Mouse (Mus musculus) limb, embryonic 12.5 days (tissue): ENCODE results near the gene Fam186b. TPM values are rescaled to one million over a fixed set of nuclear protein-coding genes. Genes with fewer than 3 reads are reported as not detected.

Experiments used
- ATAC-seq: fragments of 200-750 bp; cut with Nextera tagmentation; 2 replicates; pipeline ENCODE4 v1.8.0; 2017; ENCODE audit warnings: low read depth, moderate TSS enrichment; ENCODE audit not compliant: insufficient number of reproducible peaks, insufficient read depth, low FRiP score, low TSS enrichment
- H3K27ac ChIP-seq: fragments of 300-500 bp; sonication (generic); 2 replicates; pipeline ENCODE4 v1.5.1; 2016; ENCODE audit warnings: mild to moderate bottlenecking, moderate library complexity
- H3K27me3 ChIP-seq: fragments of 300-500 bp; sonication (generic); 2 replicates; pipeline ENCODE4 v1.6.1; 2016; ENCODE audit warnings: mild to moderate bottlenecking, moderate library complexity
- H3K36me3 ChIP-seq: fragments of 300-500 bp; sonication (generic); 2 replicates; pipeline ENCODE4 v1.6.1; 2016; ENCODE audit warnings: mild to moderate bottlenecking, moderate library complexity
- H3K4me1 ChIP-seq: fragments of 300-500 bp; sonication (generic); replicated peaks from 2 replicates; pipeline ENCODE4 v1.6.1; 2016
- H3K4me2 ChIP-seq: fragments of 300-500 bp; sonication (generic); 2 replicates; pipeline ENCODE4 v1.6.1; 2016; ENCODE audit warnings: mild to moderate bottlenecking, moderate library complexity
- H3K4me3 ChIP-seq: fragments of 300-500 bp; sonication (generic); replicated peaks from 2 replicates; pipeline ENCODE4 v1.5.1; 2016; ENCODE audit warnings: mild to moderate bottlenecking
- H3K9ac ChIP-seq: fragments of 300-500 bp; sonication (generic); replicated peaks from 2 replicates; pipeline ENCODE4 v1.6.1; 2016; ENCODE audit warnings: mild to moderate bottlenecking, moderate library complexity
- H3K9me3 ChIP-seq: fragments of 300-500 bp; sonication (generic); 2 replicates; pipeline ENCODE4 v1.6.1; 2016; ENCODE audit warnings: mild to moderate bottlenecking, moderate library complexity
- WGBS: fragments of 180-500 bp; shearing (Covaris S2); methylation state at CpG from one replicate; pipeline ENCODE4 v1.1.7; 2016; 5-methylcytosine and 5-hydroxymethylcytosine counted together
- polyA plus RNA-seq: library from polyadenylated mRNA; unstranded; fragments of >200 nt; fragmentation: Nextera tagmentation; extraction: Ambion mirVana; gene quantifications from 2 replicates; pipeline ENCODE4 v1.2.1, GENCODE M21; 2016

Gene Fam186b
- not detected in 2 replicates for polyA plus RNA-seq

DNA sequence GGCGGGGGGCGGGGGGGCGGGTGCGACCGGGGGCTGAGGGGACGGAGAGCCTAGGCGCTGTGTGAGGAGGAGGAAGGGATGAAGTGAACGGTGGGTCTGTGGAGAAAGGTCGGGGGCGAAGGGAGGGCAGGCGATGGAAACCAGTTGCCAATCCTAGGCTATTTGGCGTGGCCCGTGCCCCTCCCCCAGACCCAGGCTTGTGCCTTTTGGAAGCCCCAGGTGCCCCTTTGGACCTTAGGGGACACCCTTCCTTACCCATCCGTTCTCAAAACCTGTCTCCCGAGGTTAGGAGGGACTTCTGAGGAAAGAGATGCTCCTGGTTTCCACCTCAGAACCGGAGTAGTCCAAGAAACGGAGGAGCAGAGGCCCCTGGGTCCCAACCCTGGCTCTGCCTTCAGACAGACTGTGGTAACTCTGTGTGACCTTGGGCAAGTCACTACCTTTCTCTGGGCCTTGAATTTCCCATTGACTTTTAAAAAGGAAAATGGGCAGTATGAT, at the start of gene Fam186b:
TSS of gene Fam186b (minus strand) at position 405 of the 498 bp plus-strand sequence.
- Histone ChIP-seq H3K4me3 (peak within 1 kb of the TSS; percentile 68), H3K27me3 (no peaks in the 10 kb centered on the region), H3K36me3 (peaks cover 6% of the 10 kb centered on the region; the same call in 1 of the 2 replicates), H3K4me1 (peaks cover 19% of the 10 kb centered on the region), H3K4me2 (peak within 1 kb of the TSS; percentile 66), H3K27ac (peak within 1 kb of the TSS; percentile 93), H3K9me3 (no peaks in the 10 kb centered on the region), H3K9ac (peak within 1 kb of the TSS; percentile 72)
- WGBS, result 2% methylated on average over 16 of the region's 17 CpGs
- ATAC-seq, result peak; percentile 75

DNA sequence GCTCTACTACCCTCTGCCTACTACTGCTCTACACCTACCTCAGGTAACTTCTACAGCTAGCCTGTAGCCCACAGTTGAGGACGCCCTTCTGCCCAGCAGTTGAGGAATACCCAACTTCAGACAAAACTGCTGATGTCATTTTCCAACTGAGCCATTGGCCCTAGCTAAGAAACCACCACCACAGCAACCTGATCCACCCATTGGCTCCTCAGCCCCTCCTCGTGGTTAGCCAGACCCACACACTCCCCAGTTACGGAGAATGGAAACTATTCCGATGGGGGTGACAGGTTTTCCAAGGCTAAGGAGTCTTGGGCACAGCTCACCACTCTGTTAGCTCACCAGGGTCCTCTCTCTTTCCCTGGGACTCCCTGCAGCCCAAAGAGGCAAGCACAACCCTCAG, 49.3 kb upstream of the Fam186b start:
- peak; percentile 45; the same call in 1 of the 2 replicates for ATAC-seq
- Histone ChIP-seq H3K4me1 (peaks cover 63% of the 10 kb centered on the region), H3K9ac (no peak overlapping the region), H3K9me3 (no peaks in the 10 kb centered on the region), H3K4me2 (no peak overlapping the region), H3K27me3 (no peaks in the 10 kb centered on the region), H3K4me3 (no peak overlapping the region), H3K27ac (peak overlapping the region; percentile 87), H3K36me3 (no peaks in the 10 kb centered on the region)
- WGBS, result 55% methylated on average over 4 of the region's 4 CpGs

DNA sequence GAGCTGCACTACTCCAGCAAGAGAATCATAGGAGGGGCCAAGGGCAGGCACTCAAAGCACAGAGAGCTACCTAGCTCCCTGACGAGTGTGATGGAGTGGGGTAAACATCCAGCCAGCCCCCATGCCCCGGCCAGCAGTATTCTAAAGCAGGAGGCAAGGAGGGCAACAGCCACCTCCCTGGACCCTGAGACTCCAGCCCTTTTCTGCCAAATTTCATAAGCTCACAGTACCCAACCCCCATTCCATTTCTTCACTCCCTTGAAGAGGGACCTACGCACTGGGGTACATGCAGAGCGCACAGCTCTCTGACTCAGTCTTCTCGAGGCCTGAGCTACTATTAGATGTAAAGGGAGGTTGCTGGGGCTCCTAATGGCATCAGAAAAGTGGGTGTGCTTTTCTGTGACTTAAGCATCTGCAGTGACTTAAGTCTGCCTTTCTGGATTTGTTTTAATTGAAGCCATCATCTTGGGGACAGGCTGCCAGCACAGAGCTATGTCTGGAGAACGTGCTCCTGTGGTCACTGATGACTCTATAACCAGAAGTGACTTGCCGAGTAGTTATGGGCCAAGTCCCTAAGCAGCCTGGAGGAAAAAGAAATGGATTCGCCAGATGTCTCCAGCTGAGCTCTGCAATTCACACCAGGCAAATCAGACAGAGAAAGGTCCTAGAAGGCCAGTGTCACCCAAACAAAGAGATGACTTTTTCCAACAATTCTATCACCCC, 48.6 kb upstream of the Fam186b start:
- WGBS, result 37% methylated on average over 8 of the region's 8 CpGs
- Histone ChIP-seq H3K27ac (peak overlapping the region; percentile 87), H3K4me1 (peaks cover 63% of the 10 kb centered on the region), H3K27me3 (no peaks in the 10 kb centered on the region), H3K4me2 (peak overlapping the region; percentile 25; the same call in 1 of the 2 replicates), H3K4me3 (no peak overlapping the region), H3K36me3 (no peaks in the 10 kb centered on the region), H3K9me3 (no peaks in the 10 kb centered on the region), H3K9ac (peak overlapping the region; percentile 40; the same call in 1 of the 2 replicates)
- no peak for ATAC-seq

DNA sequence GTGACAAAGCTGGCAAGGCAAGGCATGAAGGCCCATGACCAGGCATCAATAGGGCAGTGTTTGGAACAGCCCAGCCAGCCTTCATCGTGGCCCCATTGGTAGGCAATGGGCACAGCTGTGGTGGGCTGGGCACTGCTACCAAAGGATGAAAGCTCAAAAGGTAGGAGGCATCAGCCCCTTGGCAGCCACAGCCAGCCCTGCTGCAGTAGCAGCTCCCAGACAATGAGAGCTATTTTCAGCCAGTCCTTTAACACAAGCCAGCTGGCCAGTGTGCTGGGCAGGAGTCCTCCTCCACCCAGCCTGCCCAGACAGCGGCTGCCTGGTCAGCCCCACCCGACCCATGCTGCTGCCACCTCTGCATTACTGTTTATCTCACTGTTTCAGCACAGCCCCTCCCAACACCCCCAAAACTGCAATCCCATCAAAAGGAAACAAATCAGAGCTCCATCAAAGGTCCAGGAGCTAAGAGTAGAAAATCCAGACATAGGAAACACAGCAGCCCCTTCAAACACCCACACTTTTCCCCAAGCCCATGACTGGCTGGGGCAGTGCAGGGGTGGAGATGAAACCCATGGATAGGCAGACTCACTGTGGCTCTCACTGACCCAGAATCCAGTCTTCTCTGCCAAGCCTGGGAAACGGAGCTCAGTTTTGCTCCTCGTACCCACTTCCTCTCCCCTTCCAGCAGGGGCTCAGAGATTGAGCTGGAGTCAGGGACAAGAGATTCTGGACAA, 47.9 kb upstream of the Fam186b start:
- Histone ChIP-seq H3K4me1 (peaks cover 68% of the 10 kb centered on the region), H3K4me2 (peak overlapping the region; percentile 25), H3K27ac (peak overlapping the region; percentile 87), H3K36me3 (no peaks in the 10 kb centered on the region), H3K9ac (peak overlapping the region; percentile 40; the same call in 1 of the 2 replicates), H3K27me3 (no peaks in the 10 kb centered on the region), H3K4me3 (no peak overlapping the region), H3K9me3 (no peaks in the 10 kb centered on the region)
- 28% methylated on average over 5 of the region's 5 CpGs for WGBS
- no peak for ATAC-seq

DNA sequence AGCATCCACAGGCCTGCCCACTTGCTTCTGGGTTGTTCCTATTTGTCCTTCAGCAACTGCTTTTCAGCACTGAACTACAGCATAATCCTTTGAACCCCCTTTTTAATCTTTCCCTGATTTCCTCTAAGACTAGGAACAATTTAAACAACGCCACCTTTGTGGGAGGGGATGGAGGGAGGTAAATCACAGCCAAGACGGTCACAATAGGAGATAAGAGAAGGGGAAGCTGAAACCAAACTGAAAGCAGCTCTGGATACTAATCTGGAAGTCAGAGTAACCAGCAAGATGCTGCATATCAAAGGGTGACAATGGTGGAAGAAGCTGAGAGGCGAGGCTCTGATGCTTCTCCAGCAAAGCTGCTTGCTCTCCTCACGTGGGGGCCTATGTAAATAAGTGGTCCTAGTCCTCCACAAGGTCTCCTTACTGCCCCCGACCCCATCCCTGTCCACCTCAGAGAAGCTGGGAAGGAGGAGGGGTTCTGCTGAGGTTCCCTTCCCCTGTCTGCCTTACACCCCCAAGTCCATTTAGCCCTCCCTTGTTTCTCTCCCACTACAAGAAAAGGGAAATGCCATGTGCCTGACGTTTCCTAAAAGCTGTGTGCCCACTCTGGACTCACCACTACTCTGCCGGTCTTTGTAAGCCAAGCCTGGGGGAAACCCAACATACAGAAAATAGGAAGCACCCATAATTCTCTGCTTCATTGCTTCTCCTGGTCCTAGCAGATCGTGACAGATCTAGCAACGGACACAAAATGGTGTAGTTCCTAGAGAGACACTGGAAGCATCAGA, 46.7 kb upstream of the Fam186b start:
- H3K9me3 ChIP-seq, result no peaks in the 10 kb centered on the region
- H3K36me3 ChIP-seq, result no peaks in the 10 kb centered on the region
- no peak for ATAC-seq
- H3K27ac ChIP-seq, result 0 out of 2 replicates have a peak overlapping the region, but pooled peaks have one; percentile 87
- 0 out of 2 replicates have a peak overlapping the region, but pooled peaks have one; percentile 13 for H3K9ac ChIP-seq
- H3K4me1 ChIP-seq, result peaks cover 71% of the 10 kb centered on the region
- H3K27me3 ChIP-seq, result no peaks in the 10 kb centered on the region
- H3K4me3 ChIP-seq, result no peak overlapping the region
- H3K4me2 ChIP-seq, result no peak overlapping the region
- WGBS, result 51% methylated on average over 9 of the region's 9 CpGs

DNA sequence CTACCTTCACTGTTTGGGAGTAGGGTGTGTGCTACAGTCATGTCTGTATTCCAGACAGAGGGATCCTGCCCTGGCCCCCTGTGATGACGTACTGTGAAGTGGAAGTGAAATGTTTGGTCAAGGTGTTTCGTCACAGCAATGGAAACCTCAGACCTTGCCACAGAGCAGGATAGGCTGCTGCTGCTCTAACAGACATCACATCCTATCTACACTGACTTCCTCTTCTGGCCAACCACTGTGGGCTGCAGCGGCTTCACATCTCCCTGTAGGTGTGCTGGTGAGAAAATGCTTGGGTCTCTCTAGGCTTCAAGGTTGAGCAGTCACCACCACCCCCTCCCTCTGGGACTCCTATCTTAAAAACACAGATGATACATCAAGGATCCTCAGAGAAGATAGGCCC, 45.4 kb upstream of the Fam186b start:
- no peak for ATAC-seq
- 90% methylated on average over 3 of the region's 3 CpGs for WGBS
- H3K27ac ChIP-seq, result no peak overlapping the region

DNA sequence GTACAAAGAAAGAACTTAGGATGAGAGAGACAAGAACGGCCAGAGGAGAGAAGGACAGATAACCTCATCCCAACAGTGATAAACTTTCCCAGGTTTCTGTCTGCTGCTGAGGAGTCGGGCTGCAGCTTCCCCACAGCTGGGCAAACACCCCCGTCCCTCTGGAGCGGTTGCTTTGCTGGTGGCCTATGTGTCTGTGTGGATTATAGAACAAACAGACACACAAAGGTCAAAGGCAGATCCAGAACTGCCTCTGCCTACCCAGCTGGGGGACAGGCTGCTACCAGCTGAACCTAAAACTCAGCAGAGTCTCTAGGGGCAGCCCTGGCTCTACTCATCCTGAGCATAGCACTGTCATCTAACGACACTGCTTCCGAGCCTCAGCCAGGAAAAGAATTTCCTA, 44.0 kb upstream of the Fam186b start:
- Histone ChIP-seq H3K4me2 (no peak overlapping the region), H3K27me3 (no peaks in the 10 kb centered on the region), H3K27ac (peak overlapping the region; percentile 12; the same call in 1 of the 2 replicates), H3K9ac (0 out of 2 replicates have a peak overlapping the region, but pooled peaks have one; percentile 34), H3K4me3 (no peak overlapping the region), H3K4me1 (peaks cover 81% of the 10 kb centered on the region), H3K9me3 (no peaks in the 10 kb centered on the region), H3K36me3 (no peaks in the 10 kb centered on the region; the same call in 1 of the 2 replicates)
- 63% methylated on average over 6 of the region's 6 CpGs for WGBS
- ATAC-seq, result no peak

More for the DNA sequence above, 45.4 kb upstream of the Fam186b start:
- Histone ChIP-seq H3K27me3 (no peaks in the 10 kb centered on the region), H3K9ac (no peak overlapping the region), H3K4me1 (peaks cover 78% of the 10 kb centered on the region), H3K36me3 (no peaks in the 10 kb centered on the region; the same call in 1 of the 2 replicates), H3K9me3 (no peaks in the 10 kb centered on the region), H3K4me3 (no peak overlapping the region), H3K4me2 (no peak overlapping the region)

DNA sequence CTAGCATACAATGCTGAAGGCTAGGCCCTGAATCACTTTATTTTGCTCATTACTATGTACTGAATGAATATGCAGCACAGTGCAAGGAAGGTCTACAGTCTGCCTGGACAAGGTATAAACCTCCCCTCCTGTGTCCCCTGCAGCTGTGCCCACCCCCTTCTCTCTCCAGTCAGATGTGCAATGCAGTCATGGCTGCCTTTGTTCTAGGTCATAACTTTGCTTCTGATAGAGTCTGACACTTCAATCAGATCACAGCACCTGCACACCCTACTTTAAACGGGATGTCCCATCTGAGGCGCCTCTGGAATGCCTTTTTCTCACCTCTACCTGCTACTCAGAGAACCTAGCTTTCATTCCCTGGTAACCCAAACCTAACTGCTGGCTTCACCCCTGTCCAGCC, 43.2 kb upstream of the Fam186b start:
- Histone ChIP-seq H3K4me3 (no peak overlapping the region), H3K27me3 (no peaks in the 10 kb centered on the region), H3K27ac (no peak overlapping the region), H3K4me2 (no peak overlapping the region), H3K36me3 (no peaks in the 10 kb centered on the region; the same call in 1 of the 2 replicates), H3K9ac (no peak overlapping the region), H3K9me3 (no peaks in the 10 kb centered on the region), H3K4me1 (peaks cover 81% of the 10 kb centered on the region)
- 71% methylated on average over 2 of the region's 2 CpGs for WGBS
- no peak for ATAC-seq

DNA sequence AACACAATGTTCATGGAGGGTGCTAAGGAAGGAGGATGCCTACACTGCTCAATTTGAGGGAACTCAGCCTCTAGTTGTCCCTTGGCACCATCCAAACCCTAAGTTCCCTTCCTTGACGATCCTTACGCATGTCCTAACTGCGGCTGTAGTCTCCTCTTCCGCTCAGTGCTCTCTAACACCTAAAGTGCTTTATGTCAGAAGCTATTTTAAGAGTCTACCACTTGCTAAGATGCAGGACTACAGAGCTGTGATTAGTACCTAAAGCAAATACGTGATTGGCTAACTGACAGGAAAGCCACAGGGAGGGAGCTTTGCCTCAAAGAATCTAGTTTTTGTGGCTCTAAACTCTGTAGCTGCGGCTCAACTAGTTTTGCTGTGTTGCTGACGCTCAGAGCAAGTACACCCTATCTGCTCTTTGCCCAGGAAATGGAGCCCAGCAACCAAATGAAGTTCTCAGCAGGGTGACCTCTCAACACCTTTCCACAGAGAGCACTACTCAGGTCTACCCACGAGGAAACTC, 40.2 kb upstream of the Fam186b start:
- H3K9me3 ChIP-seq, result no peaks in the 10 kb centered on the region
- H3K4me1 ChIP-seq, result peaks cover 85% of the 10 kb centered on the region
- no peak overlapping the region for H3K4me3 ChIP-seq
- no peak for ATAC-seq
- H3K27me3 ChIP-seq, result no peaks in the 10 kb centered on the region
- peaks cover 16% of the 10 kb centered on the region for H3K36me3 ChIP-seq
- no peak overlapping the region for H3K4me2 ChIP-seq
- peak overlapping the region; percentile 99; the same call in 1 of the 2 replicates for H3K27ac ChIP-seq
- 76% methylated on average over 8 of the region's 8 CpGs for WGBS
- H3K9ac ChIP-seq, result no peak overlapping the region

DNA sequence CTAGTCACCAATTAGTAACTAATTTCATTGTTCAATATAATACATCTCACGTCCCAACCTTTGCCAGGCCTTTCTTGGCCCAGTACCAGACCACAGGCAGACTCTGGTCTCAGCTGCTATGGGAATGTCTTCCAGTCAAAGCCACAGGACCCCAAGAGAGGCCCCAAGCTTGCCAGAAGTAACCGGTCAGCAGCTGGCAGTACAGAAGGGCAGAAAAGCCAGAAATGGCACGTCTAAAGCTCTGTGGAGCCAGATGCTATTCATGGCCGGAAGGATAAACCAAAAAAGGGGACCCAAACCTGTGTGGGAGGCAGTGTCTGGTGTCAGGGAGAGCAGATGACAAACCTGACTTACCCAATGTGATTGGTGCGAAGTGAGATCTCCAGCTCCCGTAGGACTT, 38.8 kb upstream of the Fam186b start:
- Histone ChIP-seq H3K4me1 (peaks cover 77% of the 10 kb centered on the region), H3K27me3 (no peaks in the 10 kb centered on the region), H3K27ac (peak overlapping the region; percentile 99), H3K4me2 (no peak overlapping the region), H3K9me3 (no peaks in the 10 kb centered on the region), H3K4me3 (no peak overlapping the region), H3K36me3 (peaks cover 21% of the 10 kb centered on the region), H3K9ac (no peak overlapping the region)
- WGBS, result 64% methylated on average over 6 of the region's 6 CpGs
- ATAC-seq, result no peak
